Mouse (Mus musculus): ENCODE data around the gene Sh2d3c. TPM values are rescaled to one million over a fixed set of nuclear protein-coding genes. Genes with fewer than 3 reads are reported as not detected.

The Sh2d3c gene
- total and polyA plus RNA-seq, 3 experiments: 4.8 to 25.8 (median 11.1) TPM

- TF ChIP-seq TBP (conservative IDR thresholded peaks at IDR 0.05; ENCODE audit: low read depth, low read length): 0 out of 2 replicates have a peak, but pooled peaks have one; percentile 50
- 0 out of 2 replicates have a peak, but pooled peaks have one; percentile 46 for TF ChIP-seq NELFE (IDR thresholded peaks at IDR 0.05; ENCODE audit: low read depth, low read length)
- peak; percentile 65 for TF ChIP-seq USF1 (IDR thresholded peaks at IDR 0.05; ENCODE audit: low read depth, low read length)
- peak; percentile 39; the same call in 1 of the 2 replicates for TF ChIP-seq USF2 (conservative IDR thresholded peaks at IDR 0.05; ENCODE audit: low read depth, low read length)
- TF ChIP-seq ETS1 (conservative IDR thresholded peaks at IDR 0.05; ENCODE audit: low read depth, low read length): peak; percentile 76
- peak; percentile 38; the same call in 1 of the 2 replicates for TF ChIP-seq POLR2A (IDR thresholded peaks at IDR 0.05; ENCODE audit: low read depth, low read length)
These were observed 5.8 kb upstream of the Sh2d3c start (continued) for GRCm38 (mm10) chr2:32714987-32715425.

GRCm38 (mm10) chr2:32718761-32719160 is 2.1 kb upstream of the Sh2d3c start:
- in situ Hi-C loops (cut with MboI; ENCODE audit: low pct_ligation_motif_present, low pct_unique_long_range_greater_than_20kb, low sequenced_read_pairs): no loop called here
- Histone ChIP-seq H3K9ac (ENCODE audit: insufficient read depth, low read depth) (no peak overlapping the region), H3K36me3 (replicated peaks in 1 of 2; ENCODE audit: control insufficient read depth in 1 of 2, insufficient read depth in 1 of 2, low read length in 1 of 2) (peaks cover 0 to 11% of the 10 kb centered on the region in 2 experiments), H3K4me2 (ENCODE audit: insufficient read depth, low read depth, poor library complexity, severe bottlenecking) (no peak overlapping the region), H3K4me3 (replicated peaks in 1 of 3; ENCODE audit: low read depth in 2 of 3, low read length in 2 of 3, poor library complexity in 1 of 3) (no peak overlapping the region), H3K79me2 (replicated peaks; ENCODE audit: control insufficient read depth, extremely low read depth, insufficient read depth, poor library complexity, severe bottlenecking) (peaks cover 23% of the 10 kb centered on the region), H3K27ac (ENCODE audit: insufficient read depth, low read depth) (no peak overlapping the region), H3K9me3 (replicated peaks; ENCODE audit: low read length) (peaks cover 6% of the 10 kb centered on the region), H3K27me3 (replicated peaks) (no peaks in the 10 kb centered on the region), H3K4me1 (ENCODE audit: control insufficient read depth in 1 of 2, insufficient read depth in 2 of 2) (peaks cover 43 to 62% of the 10 kb centered on the region in 2 experiments)
- DNase-seq (ENCODE audit: extremely low read depth): no peak
- dilution Hi-C loops (cut with MboI; ENCODE audit: extremely low pct_ligation_motif_present, extremely low pct_unique_long_range_greater_than_20kb, low sequenced_read_pairs): no loop called here
- TF ChIP-seq E2F4 (IDR thresholded peaks at IDR 0.05; ENCODE audit: insufficient replicate concordance, low read depth, low read length) (no peak), PAX5 (IDR thresholded peaks at IDR 0.05; ENCODE audit: low read length) (no peak), ELF1 (IDR thresholded peaks at IDR 0.05; ENCODE audit: low read depth, low read length) (no peak), MAZ (IDR thresholded peaks at IDR 0.05; ENCODE audit: low read depth, low read length) (no peak), RCOR1 (conservative IDR thresholded peaks at IDR 0.05; ENCODE audit: low read depth, low read length) (no peak), MAFK (IDR thresholded peaks at IDR 0.05; ENCODE audit: insufficient replicate concordance, low read length) (no peak), USF2 (conservative IDR thresholded peaks at IDR 0.05; ENCODE audit: low read depth, low read length) (no peak), TBP (conservative IDR thresholded peaks at IDR 0.05; ENCODE audit: low read depth, low read length) (no peak)

GRCm38 (mm10) chr2:32720053-32720452 is 802 bp upstream of the Sh2d3c start:
- peak overlapping the region; percentile 67 for H3K4me2 ChIP-seq (ENCODE audit: insufficient read depth, low read depth, poor library complexity, severe bottlenecking)
- TF ChIP-seq CHD2 (IDR thresholded peaks at IDR 0.05; ENCODE audit: low read length) (peak; percentile 86), ELF1 (IDR thresholded peaks at IDR 0.05; ENCODE audit: low read depth, low read length) (no peak), IRF4 (IDR thresholded peaks at IDR 0.05; ENCODE audit: low read depth, low read length) (peak; percentile 93), MAX (IDR thresholded peaks at IDR 0.05; ENCODE audit: low read length) (no peak), ZMIZ1 (IDR thresholded peaks at IDR 0.05; ENCODE audit: low read depth, low read length) (no peak), EP300 (IDR thresholded peaks at IDR 0.05; ENCODE audit: low read length) (peak; percentile 87), USF1 (IDR thresholded peaks at IDR 0.05; ENCODE audit: low read depth, low read length) (no peak), NELFE (IDR thresholded peaks at IDR 0.05; ENCODE audit: low read depth, low read length) (no peak), TCF12 (IDR thresholded peaks at IDR 0.05; ENCODE audit: low read depth, low read length) (peak; percentile 79), MAFK (IDR thresholded peaks at IDR 0.05; ENCODE audit: insufficient replicate concordance, low read length) (no peak), SMC3 (IDR thresholded peaks at IDR 0.05; ENCODE audit: low read depth, low read length) (no peak), MEF2A (IDR thresholded peaks at IDR 0.05; ENCODE audit: borderline replicate concordance, low read depth, low read length) (peak; percentile 75), BHLHE40 (IDR thresholded peaks at IDR 0.05; ENCODE audit: low read depth, low read length) (peak; percentile 67), TBP (conservative IDR thresholded peaks at IDR 0.05; ENCODE audit: low read depth, low read length) (0 out of 2 replicates have a peak, but pooled peaks have one; percentile 22), CHD1 (IDR thresholded peaks at IDR 0.05; ENCODE audit: low read depth, low read length) (no peak), POLR2AphosphoS2 (IDR thresholded peaks at IDR 0.05; ENCODE audit: low read depth, low read length) (no peak), HCFC1 (IDR thresholded peaks at IDR 0.05; ENCODE audit: low read depth, low read length) (no peak), KAT2A (IDR thresholded peaks at IDR 0.05; ENCODE audit: insufficient replicate concordance, low read length) (no peak), CTCF (conservative IDR thresholded peaks at IDR 0.05 in 1 of 2, IDR thresholded peaks at IDR 0.05 in 1 of 2; ENCODE audit: low read depth in 2 of 2, low read length in 2 of 2) (no peak), SIN3A (IDR thresholded peaks at IDR 0.05; ENCODE audit: low read length) (no peak), RAD21 (IDR thresholded peaks at IDR 0.05; ENCODE audit: low read depth, low read length) (no peak), ETS1 (conservative IDR thresholded peaks at IDR 0.05; ENCODE audit: low read depth, low read length) (peak; percentile 54)

More at GRCm38 (mm10) chr2:32720053-32720452, 802 bp upstream of the Sh2d3c start:
- Histone ChIP-seq H3K4me3 (replicated peaks in 1 of 3; ENCODE audit: low read depth in 2 of 3, low read length in 2 of 3, poor library complexity in 1 of 3) (peak overlapping the region; percentile 61 to 94 (median 84)), H3K9me3 (replicated peaks; ENCODE audit: low read length) (peaks cover 6% of the 10 kb centered on the region), H3K9ac (ENCODE audit: insufficient read depth, low read depth) (no peak overlapping the region), H3K79me2 (replicated peaks; ENCODE audit: control insufficient read depth, extremely low read depth, insufficient read depth, poor library complexity, severe bottlenecking) (peaks cover 27% of the 10 kb centered on the region), H3K27ac (ENCODE audit: insufficient read depth, low read depth) (peak overlapping the region; percentile 90), H3K27me3 (replicated peaks) (no peaks in the 10 kb centered on the region), H3K4me1 (ENCODE audit: control insufficient read depth in 1 of 2, insufficient read depth in 2 of 2) (peaks cover 36 to 59% of the 10 kb centered on the region in 2 experiments), H3K36me3 (replicated peaks in 1 of 2; ENCODE audit: control insufficient read depth in 1 of 2, insufficient read depth in 1 of 2, low read length in 1 of 2) (peaks cover 3 to 22% of the 10 kb centered on the region in 2 experiments)
- dilution Hi-C loops (cut with MboI; ENCODE audit: extremely low pct_ligation_motif_present, extremely low pct_unique_long_range_greater_than_20kb, low sequenced_read_pairs): no loop called here
- in situ Hi-C loops (cut with MboI; ENCODE audit: low pct_ligation_motif_present, low pct_unique_long_range_greater_than_20kb, low sequenced_read_pairs): no loop called here
- peak; percentile 37 for DNase-seq (ENCODE audit: extremely low read depth)
